Mouse (Mus musculus) cortical plate, adult 2 months (tissue): ENCODE results near the gene Tst.

Source experiments
- CTCF ChIP-seq: fragments of 200-500 bp; IDR thresholded peaks from 2 replicates; pipeline ENCODE4 v1.5.1; 2011; ENCODE audit warnings: mild to moderate bottlenecking, control low read depth, low read length; ENCODE audit not compliant: insufficient read depth; ENCODE audit errors: extremely low read depth
- POLR2A ChIP-seq: fragments of 200-500 bp; IDR thresholded peaks from 2 replicates; pipeline ENCODE4 v1.6.1; 2011; ENCODE audit warnings: mild to moderate bottlenecking, low read length, control low read depth; ENCODE audit not compliant: insufficient read depth; ENCODE audit errors: extremely low read depth

GRCm38 (mm10) chr15:78385564-78385963 is 20.1 kb downstream of the Tst start:
- no peak for TF ChIP-seq CTCF
- TF ChIP-seq POLR2A, result no peak
